Mouse (Mus musculus) monocyte, adult 2 months (primary cell): ENCODE results near the gene Cdhr3.

ENCODE experiments used
- DNase-seq, 2 experiments: peaks; one replicate each; pipeline ENCODE4 v3.0.0; 2022; ENCODE audit warnings: low spot score in 2 of 2, low read depth in 1 of 2

Cdhr3 gene

DNA sequence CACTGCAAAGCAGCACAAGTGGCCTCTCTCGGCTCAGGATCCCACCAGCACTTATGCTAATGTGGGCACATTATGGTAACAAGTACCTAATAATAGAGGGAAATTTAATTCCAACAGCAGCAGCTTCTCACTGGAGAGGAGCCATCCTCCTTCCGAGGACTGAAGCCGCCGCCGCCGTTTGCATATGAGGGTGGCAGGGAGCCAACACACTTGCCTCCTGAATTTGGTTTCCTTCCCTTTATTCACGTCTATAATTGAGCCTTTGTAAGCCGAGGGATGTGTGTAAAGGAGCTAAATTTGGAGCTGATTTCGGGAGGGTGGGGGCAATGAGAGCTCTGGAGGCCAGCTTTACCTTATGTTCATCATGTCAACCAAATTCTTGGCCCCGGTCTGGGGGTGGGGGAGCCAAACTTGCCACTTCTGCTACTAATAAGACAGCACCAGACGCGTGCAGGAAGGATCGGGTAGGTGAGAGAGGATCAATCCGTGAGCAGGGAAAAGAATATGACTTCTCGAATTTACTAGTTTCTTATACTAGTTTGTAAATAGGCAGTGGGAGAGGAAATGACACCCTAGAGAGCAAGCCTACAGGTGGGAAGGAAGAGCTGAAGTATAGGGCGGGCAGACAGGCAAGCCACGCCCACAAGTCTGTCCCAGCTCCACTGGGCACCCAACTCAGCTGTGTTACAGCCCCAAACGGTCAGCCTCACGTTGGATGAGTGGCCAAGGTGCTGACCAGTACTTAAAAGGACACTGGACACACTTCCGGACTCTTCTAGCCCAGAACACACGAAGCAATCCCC lies 56.8 kb downstream of the Cdhr3 start:
- no peak for DNase-seq

- DNase-seq, result no peak
Observed at GRCm38 (mm10) chr12:33035089-33035718, 57.5 kb downstream of the Cdhr3 start.

GRCm38 (mm10) chr12:33034343-33035088 lies 58.2 kb downstream of the Cdhr3 start:
- DNase-seq, result no peak

DNA sequence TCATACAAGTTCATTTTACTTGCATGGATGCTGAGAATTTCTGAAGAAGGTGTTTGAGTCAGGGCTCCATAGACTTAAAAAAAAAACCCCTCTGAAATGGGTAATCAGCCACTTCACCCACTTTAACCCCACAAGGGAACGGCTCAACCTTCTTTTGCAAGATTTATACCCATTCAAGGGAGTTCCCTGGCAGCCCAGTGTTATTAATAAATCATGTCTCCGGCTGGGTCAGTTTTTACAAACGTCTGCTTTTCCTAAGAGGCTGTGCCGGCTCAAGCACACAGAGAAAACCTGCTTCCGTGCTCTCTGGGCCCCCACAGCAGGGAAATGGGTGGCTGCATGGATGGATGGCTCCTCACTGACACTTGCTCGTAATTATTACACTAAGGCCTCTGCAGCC lies 59.5 kb downstream of the Cdhr3 start:
- DNase-seq, result no peak

DNA sequence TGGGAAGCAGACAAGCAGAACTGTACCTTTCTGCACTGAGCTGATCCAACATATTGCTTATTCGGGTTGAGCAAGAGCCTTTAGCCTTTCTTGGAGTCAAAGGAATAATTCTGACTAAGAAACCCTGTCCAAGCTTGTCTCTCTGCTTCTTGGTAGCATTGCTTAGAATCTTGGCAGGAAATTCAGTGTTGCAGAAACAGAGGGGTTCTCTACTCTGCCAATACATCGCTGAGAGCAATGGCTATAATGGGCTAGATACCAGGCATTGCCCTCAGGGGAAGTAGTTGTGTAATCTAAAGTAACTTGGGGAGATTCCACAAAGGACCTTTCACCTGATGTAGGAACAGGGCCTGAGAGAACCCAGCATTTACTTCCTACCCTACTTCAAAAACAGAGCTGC lies 62.1 kb downstream of the Cdhr3 start:
- DNase-seq, result no peak

DNA sequence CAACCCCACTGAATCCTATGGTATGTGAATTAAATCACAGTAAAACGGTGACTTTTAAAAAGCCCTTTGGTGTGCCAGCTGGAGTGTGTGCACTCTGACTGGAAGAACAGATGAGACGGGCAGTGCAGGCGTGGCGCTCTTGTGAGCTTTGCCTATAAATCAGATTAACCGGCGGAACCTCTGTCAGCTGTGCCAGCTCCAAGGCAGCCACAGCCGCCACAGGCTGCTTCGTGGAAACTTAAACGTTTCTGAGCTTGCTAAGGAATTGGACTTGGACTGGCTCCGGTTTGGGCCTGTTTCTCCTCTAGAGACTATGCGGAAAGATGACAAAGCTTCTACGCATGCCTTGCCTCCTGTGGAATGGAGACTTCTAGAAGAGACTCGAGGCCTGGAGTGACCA lies 62.6 kb downstream of the Cdhr3 start:
- no peak for DNase-seq

- DNase-seq, result no peak
Observed at GRCm38 (mm10) chr12:33028708-33029107, 64.0 kb downstream of the Cdhr3 start.

- no peak for DNase-seq
Observed at GRCm38 (mm10) chr12:33028109-33028691, 64.5 kb downstream of the Cdhr3 start.

- DNase-seq, result peak; percentile 43 to 57
Observed at GRCm38 (mm10) chr12:33027093-33027492, 65.6 kb downstream of the Cdhr3 start.

- no peak for DNase-seq
Observed at GRCm38 (mm10) chr12:33024524-33024923, 68.2 kb downstream of the Cdhr3 start.

- DNase-seq, result no peak
Observed at GRCm38 (mm10) chr12:33021751-33022150, 70.9 kb downstream of the Cdhr3 start.

- no peak for DNase-seq
Observed at GRCm38 (mm10) chr12:33021140-33021539, 71.5 kb downstream of the Cdhr3 start.

GRCm38 (mm10) chr12:33020011-33020410 lies 72.7 kb downstream of the Cdhr3 start:
- DNase-seq, result no peak

GRCm38 (mm10) chr12:33018601-33019000 lies 74.1 kb downstream of the Cdhr3 start:
- DNase-seq, result no peak

DNA sequence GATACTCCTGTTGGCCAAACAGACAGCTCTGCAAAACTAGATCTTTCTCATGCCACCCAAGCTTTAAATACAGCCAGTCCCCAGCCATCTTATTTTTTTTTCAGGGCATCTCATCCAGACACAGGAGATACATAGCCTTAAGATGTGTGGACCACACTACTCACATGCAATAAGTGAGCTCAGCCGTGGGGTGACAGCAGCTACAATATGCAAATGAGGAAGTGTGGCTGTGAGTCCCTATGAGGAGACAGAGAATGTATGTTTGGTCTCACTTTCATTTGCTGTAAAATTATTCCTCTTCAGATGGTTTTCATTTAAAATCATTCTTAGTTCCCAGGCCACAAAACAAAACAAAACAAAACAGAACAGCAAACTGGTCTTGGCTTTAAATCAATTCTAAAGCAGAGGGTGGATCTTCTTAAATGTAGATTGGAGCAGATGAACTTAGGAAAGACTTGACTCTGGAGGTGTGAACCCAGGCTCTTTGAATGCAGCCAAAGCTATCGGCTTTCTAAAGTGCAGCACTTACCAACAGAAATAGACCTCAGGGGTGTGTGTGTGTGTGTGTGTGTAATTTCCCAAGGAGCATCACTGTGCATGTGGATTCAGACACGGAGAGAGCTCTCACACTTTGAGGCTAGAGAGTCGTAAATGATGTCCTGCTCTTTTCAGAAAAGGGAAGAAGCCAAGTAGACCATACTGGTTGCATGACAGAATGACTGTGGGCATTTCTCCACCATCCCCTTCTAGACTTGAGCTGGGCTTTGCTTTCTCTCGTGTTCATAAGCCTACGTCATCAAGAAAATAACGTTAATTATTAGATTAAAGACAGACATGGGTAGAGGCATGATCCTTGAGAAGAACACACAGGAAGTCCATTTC lies 75.6 kb downstream of the Cdhr3 start:
- DNase-seq, result no peak

GRCm38 (mm10) chr12:33015103-33015502 lies 77.6 kb downstream of the Cdhr3 start:
- no peak for DNase-seq

- no peak for DNase-seq
Observed at GRCm38 (mm10) chr12:33014050-33014796, 78.5 kb downstream of the Cdhr3 start.

DNA sequence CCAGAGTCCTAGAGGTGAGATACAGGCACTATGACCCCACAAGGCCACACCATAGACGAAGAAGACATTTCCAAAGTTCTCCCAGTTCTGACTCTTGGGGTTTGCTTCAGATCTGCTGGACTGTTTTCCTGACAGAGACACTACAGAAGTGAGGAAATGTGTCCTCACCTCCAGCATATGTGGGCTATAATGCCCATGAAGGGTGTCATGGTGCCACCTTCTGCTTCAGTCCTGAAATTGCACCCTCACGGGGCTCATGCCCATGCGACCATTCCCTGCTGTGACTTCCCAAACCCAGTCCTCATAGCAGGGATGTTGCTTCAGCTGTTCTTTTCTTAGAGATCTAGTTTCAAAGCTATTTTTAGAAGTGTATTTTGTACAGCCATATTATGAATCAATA lies 82.6 kb downstream of the Cdhr3 start:
- peak in 1 of 2 experiments; percentile 6 for DNase-seq

- no peak for DNase-seq
Observed at GRCm38 (mm10) chr12:33009206-33009966, 83.3 kb downstream of the Cdhr3 start.
